Mouse (Mus musculus) kidney, adult 9 months (tissue): Measurements from ENCODE around the gene Mal.

Experiments
- DNase-seq: peaks from one replicate; pipeline ENCODE4 v3.0.0; 2022

The Mal gene

GRCm38 (mm10) chr2:127656086-127656720 lies at the start of gene Mal:
Mal (minus strand) TSS chr2:127656695.
- DNase-seq: peak; percentile 83

- no peak for DNase-seq
These were observed 48.8 kb upstream of the Mal start for GRCm38 (mm10) chr2:127705267-127705666.

- no peak for DNase-seq
These were observed 32.7 kb upstream of the Mal start for GRCm38 (mm10) chr2:127689239-127689638.

GRCm38 (mm10) chr2:127683687-127684331 lies 27.3 kb upstream of the Mal start:
- DNase-seq: peak; percentile 81

- peak; percentile 62 for DNase-seq
These were observed 11.5 kb upstream of the Mal start for GRCm38 (mm10) chr2:127667843-127668506.

GRCm38 (mm10) chr2:127667015-127667414 lies 10.5 kb upstream of the Mal start:
- DNase-seq: no peak

GRCm38 (mm10) chr2:127662708-127663107 lies 6.2 kb upstream of the Mal start:
- DNase-seq: no peak

- peak; percentile 55 for DNase-seq
These were observed 1.1 kb downstream of the Mal start for GRCm38 (mm10) chr2:127655419-127655818.

GRCm38 (mm10) chr2:127654786-127655185 lies 1.7 kb downstream of the Mal start:
- peak; percentile 52 for DNase-seq

GRCm38 (mm10) chr2:127652805-127653204 lies 3.7 kb downstream of the Mal start:
- no peak for DNase-seq

GRCm38 (mm10) chr2:127652335-127652734 lies 4.2 kb downstream of the Mal start:
- DNase-seq: peak; percentile 54

- peak; percentile 63 for DNase-seq
These were observed 4.9 kb downstream of the Mal start for GRCm38 (mm10) chr2:127651601-127652000.

GRCm38 (mm10) chr2:127649921-127650320 lies 6.6 kb downstream of the Mal start:
- DNase-seq: peak; percentile 75

GRCm38 (mm10) chr2:127648145-127648544 lies 8.3 kb downstream of the Mal start:
- no peak for DNase-seq

- DNase-seq: no peak
These were observed 9.6 kb downstream of the Mal start for GRCm38 (mm10) chr2:127646875-127647274.

GRCm38 (mm10) chr2:127643728-127644704 lies 12.5 kb downstream of the Mal start:
- peak; percentile 42 for DNase-seq

- DNase-seq: no peak
These were observed 17.5 kb downstream of the Mal start for GRCm38 (mm10) chr2:127638973-127639372.

GRCm38 (mm10) chr2:127635581-127635980 lies 20.9 kb downstream of the Mal start:
- peak; percentile 90 for DNase-seq

- no peak for DNase-seq
These were observed 23.9 kb downstream of the Mal start for GRCm38 (mm10) chr2:127632601-127633000.

- no peak for DNase-seq
These were observed 28.4 kb downstream of the Mal start for GRCm38 (mm10) chr2:127627990-127628570.

GRCm38 (mm10) chr2:127627354-127627753 lies 29.1 kb downstream of the Mal start:
- no peak for DNase-seq

- DNase-seq: peak; percentile 65
These were observed 30.8 kb downstream of the Mal start for GRCm38 (mm10) chr2:127625659-127626058.
